Mouse (Mus musculus): Measurements from ENCODE around the gene Zfp101. TPM values are rescaled to one million over a fixed set of nuclear protein-coding genes. Genes with fewer than 3 reads are reported as not detected.

Gene Zfp101
- polyA plus RNA-seq (2015; fragmentation: Nextera tagmentation; extraction: Ambion mirVana) = 22.6 and 23.2 TPM in 2 replicates

GRCm38 (mm10) chr17:33394182-33395034 lies at the start of gene Zfp101:
Gene Zfp101, minus strand, starts transcription at chr17:33394641.
- peak within 1 kb of the TSS; percentile 74 for H3K4me2 ChIP-seq
- under 1% methylated on average over 44 of the region's 44 CpGs for WGBS
- no peaks in the 10 kb centered on the region for H3K36me3 ChIP-seq (ENCODE audit: poor library complexity, severe bottlenecking)
- peaks cover 12% of the 10 kb centered on the region for H3K4me1 ChIP-seq
- H3K27ac ChIP-seq = peak within 1 kb of the TSS; percentile 65
- no peaks in the 10 kb centered on the region for H3K27me3 ChIP-seq
- peak within 1 kb of the TSS; percentile 86 for H3K4me3 ChIP-seq
- ATAC-seq = peak; percentile 99
- H3K9me3 ChIP-seq (replicated peaks) = no peaks in the 10 kb centered on the region
- H3K9ac ChIP-seq = peak within 1 kb of the TSS; percentile 74

GRCm38 (mm10) chr17:33441159-33441558 lies 46.7 kb upstream of the Zfp101 start:
- Histone ChIP-seq H3K9ac (no peak overlapping the region), H3K4me3 (no peak overlapping the region), H3K27me3 (no peaks in the 10 kb centered on the region), H3K4me1 (no peaks in the 10 kb centered on the region), H3K4me2 (no peak overlapping the region), H3K27ac (no peak overlapping the region), H3K9me3 (replicated peaks) (no peaks in the 10 kb centered on the region), H3K36me3 (ENCODE audit: poor library complexity, severe bottlenecking) (no peaks in the 10 kb centered on the region)
- no peak for ATAC-seq

GRCm38 (mm10) chr17:33439922-33440321 lies 45.5 kb upstream of the Zfp101 start:
- H3K9me3 ChIP-seq (replicated peaks) = no peaks in the 10 kb centered on the region
- no peak overlapping the region for H3K27ac ChIP-seq
- H3K4me3 ChIP-seq = no peak overlapping the region
- no peak for ATAC-seq
- H3K4me2 ChIP-seq = no peak overlapping the region
- no peak overlapping the region for H3K9ac ChIP-seq
- H3K36me3 ChIP-seq (ENCODE audit: poor library complexity, severe bottlenecking) = no peaks in the 10 kb centered on the region
- no peaks in the 10 kb centered on the region for H3K27me3 ChIP-seq
- no peaks in the 10 kb centered on the region for H3K4me1 ChIP-seq
- 78% methylated on average over 5 of the region's 5 CpGs for WGBS

GRCm38 (mm10) chr17:33439148-33439547 lies 44.7 kb upstream of the Zfp101 start:
- no peaks in the 10 kb centered on the region for H3K9me3 ChIP-seq (replicated peaks)
- no peak overlapping the region for H3K4me3 ChIP-seq
- H3K36me3 ChIP-seq (ENCODE audit: poor library complexity, severe bottlenecking) = no peaks in the 10 kb centered on the region
- WGBS = 68% methylated on average over 1 of the region's 1 CpGs
- no peaks in the 10 kb centered on the region for H3K27me3 ChIP-seq
- no peak overlapping the region for H3K4me2 ChIP-seq
- no peaks in the 10 kb centered on the region for H3K4me1 ChIP-seq
- no peak overlapping the region for H3K27ac ChIP-seq
- no peak overlapping the region for H3K9ac ChIP-seq
- ATAC-seq = peak; percentile 50; the same call in 1 of the 2 replicates

GRCm38 (mm10) chr17:33432019-33432946 lies 37.8 kb upstream of the Zfp101 start, which contains the start of gene Actl9:
Gene Actl9, plus strand, starts transcription at chr17:33432896.
- WGBS = 84% methylated on average over 3 of the region's 3 CpGs

GRCm38 (mm10) chr17:33392271-33392670 lies 2.2 kb downstream of the Zfp101 start:
- Histone ChIP-seq H3K4me2 (no peak overlapping the region), H3K36me3 (ENCODE audit: poor library complexity, severe bottlenecking) (no peaks in the 10 kb centered on the region), H3K4me3 (no peak overlapping the region), H3K27me3 (no peaks in the 10 kb centered on the region), H3K9ac (no peak overlapping the region), H3K9me3 (replicated peaks) (no peaks in the 10 kb centered on the region), H3K4me1 (peaks cover 12% of the 10 kb centered on the region), H3K27ac (no peak overlapping the region)
- WGBS = 96% methylated on average over 5 of the region's 5 CpGs
- ATAC-seq = no peak

More at GRCm38 (mm10) chr17:33432019-33432946, 37.8 kb upstream of the Zfp101 start, which contains the start of gene Actl9:
- no peak for ATAC-seq
- Histone ChIP-seq H3K4me1 (no peaks in the 10 kb centered on the region), H3K9me3 (replicated peaks) (no peaks in the 10 kb centered on the region), H3K9ac (no peak within 1 kb of the TSS), H3K4me2 (no peak within 1 kb of the TSS), H3K27ac (no peak within 1 kb of the TSS), H3K36me3 (ENCODE audit: poor library complexity, severe bottlenecking) (no peaks in the 10 kb centered on the region), H3K4me3 (no peak within 1 kb of the TSS), H3K27me3 (no peaks in the 10 kb centered on the region)

- Histone ChIP-seq H3K36me3 (ENCODE audit: poor library complexity, severe bottlenecking) (peaks cover 47% of the 10 kb centered on the region), H3K9me3 (replicated peaks) (no peaks in the 10 kb centered on the region), H3K27ac (no peak overlapping the region), H3K9ac (no peak overlapping the region), H3K4me2 (no peak overlapping the region), H3K4me3 (no peak overlapping the region), H3K27me3 (no peaks in the 10 kb centered on the region), H3K4me1 (no peaks in the 10 kb centered on the region)
- no peak for ATAC-seq
Measured at GRCm38 (mm10) chr17:33385705-33386104, 8.7 kb downstream of the Zfp101 start.

- WGBS = 89% methylated on average over 3 of the region's 3 CpGs
Measured at GRCm38 (mm10) chr17:33372795-33373194, 21.6 kb downstream of the Zfp101 start.

GRCm38 (mm10) chr17:33358411-33359384 lies 35.7 kb downstream of the Zfp101 start, which contains the start of gene Zfp81:
Gene Zfp81, minus strand, starts transcription at chr17:33358878.
- peak within 1 kb of the TSS; percentile 74 for H3K4me2 ChIP-seq
- 4% methylated on average over 47 of the region's 47 CpGs for WGBS
- no peaks in the 10 kb centered on the region for H3K27me3 ChIP-seq
- H3K27ac ChIP-seq = peak within 1 kb of the TSS; percentile 90
- H3K9me3 ChIP-seq (replicated peaks) = peaks cover 5% of the 10 kb centered on the region; the same call in 1 of the 2 replicates
- peak within 1 kb of the TSS; percentile 74 for H3K4me3 ChIP-seq
- H3K9ac ChIP-seq = peak within 1 kb of the TSS; percentile 82
- peaks cover 15% of the 10 kb centered on the region for H3K4me1 ChIP-seq
- H3K36me3 ChIP-seq (ENCODE audit: poor library complexity, severe bottlenecking) = no peaks in the 10 kb centered on the region
- ATAC-seq = peak; percentile 100

More at GRCm38 (mm10) chr17:33372795-33373194, 21.6 kb downstream of the Zfp101 start:
- no peak for ATAC-seq
- Histone ChIP-seq H3K36me3 (ENCODE audit: poor library complexity, severe bottlenecking) (peaks cover 7% of the 10 kb centered on the region), H3K4me3 (no peak overlapping the region), H3K9ac (no peak overlapping the region), H3K9me3 (replicated peaks) (no peaks in the 10 kb centered on the region), H3K4me2 (no peak overlapping the region), H3K4me1 (no peaks in the 10 kb centered on the region), H3K27ac (no peak overlapping the region), H3K27me3 (no peaks in the 10 kb centered on the region)

- Histone ChIP-seq H3K36me3 (ENCODE audit: poor library complexity, severe bottlenecking) (peaks cover 6% of the 10 kb centered on the region; the same call in 1 of the 2 replicates), H3K4me2 (no peak overlapping the region), H3K27ac (no peak overlapping the region), H3K4me1 (peaks cover 10% of the 10 kb centered on the region), H3K27me3 (no peaks in the 10 kb centered on the region), H3K4me3 (no peak overlapping the region), H3K9ac (no peak overlapping the region), H3K9me3 (replicated peaks) (peaks cover 30% of the 10 kb centered on the region)
- ATAC-seq = no peak
- 97% methylated on average over 1 of the region's 1 CpGs for WGBS
Measured at GRCm38 (mm10) chr17:33352981-33353380, 41.5 kb downstream of the Zfp101 start.
